Mouse (Mus musculus) testis, adult 2 months (tissue): ENCODE measurements around the gene B4galt1. TPM values are rescaled to one million over a fixed set of nuclear protein-coding genes. Genes with fewer than 3 reads are reported as not detected.

Experiments
- H3K27ac ChIP-seq: fragments of 200-500 bp; 2 replicates; pipeline ENCODE4 v1.5.1; 2012; ENCODE audit warnings: low read depth, low read length; ENCODE audit not compliant: control insufficient read depth, insufficient read depth
- H3K27me3 ChIP-seq: fragments of 200-500 bp; 2 replicates; pipeline ENCODE4 v1.6.1; 2012; ENCODE audit warnings: mild to moderate bottlenecking, low read length, moderate library complexity; ENCODE audit not compliant: control insufficient read depth, insufficient read depth
- H3K36me3 ChIP-seq: fragments of 200-500 bp; 2 replicates; pipeline ENCODE4 v1.6.1; 2012; ENCODE audit warnings: mild to moderate bottlenecking, low read length; ENCODE audit not compliant: control insufficient read depth, insufficient read depth
- H3K4me1 ChIP-seq: fragments of 200-500 bp; 2 replicates; pipeline ENCODE4 v1.6.1; 2012; ENCODE audit warnings: low read length; ENCODE audit not compliant: control insufficient read depth, insufficient read depth
- H3K4me3 ChIP-seq: fragments of 200-500 bp; 2 replicates; pipeline ENCODE4 v1.5.1; 2012; ENCODE audit warnings: low read depth, mild to moderate bottlenecking, low read length, moderate library complexity, mixed read lengths; ENCODE audit not compliant: control insufficient read depth
- CTCF ChIP-seq: fragments of 200-500 bp; IDR thresholded peaks from 2 replicates; pipeline ENCODE4 v1.5.1; 2012; ENCODE audit warnings: low read depth, mild to moderate bottlenecking, inconsistent platforms, low read length, moderate library complexity; ENCODE audit not compliant: control insufficient read depth, insufficient read depth, insufficient replicate concordance
- POLR2A ChIP-seq: fragments of 200-500 bp; IDR thresholded peaks from 2 replicates; pipeline ENCODE4 v1.6.1; 2012; ENCODE audit warnings: low read depth, mild to moderate bottlenecking, inconsistent platforms, low read length, moderate library complexity; ENCODE audit not compliant: control insufficient read depth
- polyA plus RNA-seq: library from polyadenylated mRNA; depleted of rRNA; stranded (reverse); fragments of >200 nt; gene quantifications from 2 replicates; pipeline ENCODE4 v1.2.3, GENCODE M21; 2012; rRNA removed

Gene B4galt1
- 9.7 and 10.3 TPM in 2 replicates for polyA plus RNA-seq

- H3K4me3 ChIP-seq: peak within 1 kb of the TSS; percentile 83
- peak within 1 kb of the TSS; percentile 63 for H3K27ac ChIP-seq
- peak; percentile 70; the same call in 1 of the 2 replicates for TF ChIP-seq POLR2A
- TF ChIP-seq CTCF: no peak
- peaks cover 14% of the 10 kb centered on the region for H3K4me1 ChIP-seq
- H3K27me3 ChIP-seq: no peaks in the 10 kb centered on the region
- no peaks in the 10 kb centered on the region for H3K36me3 ChIP-seq
Measured at GRCm38 (mm10) chr4:40853565-40854386, at the start of gene B4galt1. B4galt1 (minus strand) TSS chr4:40854005.

- H3K4me1 ChIP-seq: no peaks in the 10 kb centered on the region
- no peak for TF ChIP-seq CTCF
- no peak for TF ChIP-seq POLR2A
- H3K36me3 ChIP-seq: no peaks in the 10 kb centered on the region
- H3K4me3 ChIP-seq: no peak overlapping the region
- no peak overlapping the region for H3K27ac ChIP-seq
- no peaks in the 10 kb centered on the region for H3K27me3 ChIP-seq
Measured at GRCm38 (mm10) chr4:40900612-40901011, 46.8 kb upstream of the B4galt1 start.

- Histone ChIP-seq H3K27me3 (no peaks in the 10 kb centered on the region), H3K4me1 (no peaks in the 10 kb centered on the region), H3K27ac (no peak overlapping the region), H3K4me3 (no peak overlapping the region), H3K36me3 (no peaks in the 10 kb centered on the region)
- no peak for TF ChIP-seq POLR2A
- TF ChIP-seq CTCF: no peak
Measured at GRCm38 (mm10) chr4:40900071-40900470, 46.3 kb upstream of the B4galt1 start.

GRCm38 (mm10) chr4:40899264-40899663 is 45.5 kb upstream of the B4galt1 start:
- no peak overlapping the region for H3K4me3 ChIP-seq
- H3K27me3 ChIP-seq: no peaks in the 10 kb centered on the region
- no peak for TF ChIP-seq CTCF
- no peak for TF ChIP-seq POLR2A
- no peaks in the 10 kb centered on the region for H3K4me1 ChIP-seq
- H3K27ac ChIP-seq: no peak overlapping the region
- H3K36me3 ChIP-seq: no peaks in the 10 kb centered on the region

GRCm38 (mm10) chr4:40898476-40899044 is 44.8 kb upstream of the B4galt1 start:
- Histone ChIP-seq H3K27ac (no peak overlapping the region), H3K36me3 (no peaks in the 10 kb centered on the region), H3K4me3 (no peak overlapping the region), H3K4me1 (no peaks in the 10 kb centered on the region), H3K27me3 (no peaks in the 10 kb centered on the region)
- TF ChIP-seq POLR2A (no peak), CTCF (no peak)

- no peaks in the 10 kb centered on the region for H3K27me3 ChIP-seq
Measured at GRCm38 (mm10) chr4:40895646-40896045, 41.8 kb upstream of the B4galt1 start.

GRCm38 (mm10) chr4:40895118-40895517 is 41.3 kb upstream of the B4galt1 start:
- Histone ChIP-seq H3K27ac (no peak overlapping the region), H3K4me1 (no peaks in the 10 kb centered on the region), H3K36me3 (no peaks in the 10 kb centered on the region), H3K4me3 (no peak overlapping the region), H3K27me3 (no peaks in the 10 kb centered on the region)
- TF ChIP-seq POLR2A (no peak), CTCF (no peak)

More at GRCm38 (mm10) chr4:40895646-40896045, 41.8 kb upstream of the B4galt1 start:
- TF ChIP-seq CTCF (no peak), POLR2A (no peak)
- no peak overlapping the region for H3K4me3 ChIP-seq
- no peaks in the 10 kb centered on the region for H3K36me3 ChIP-seq
- H3K27ac ChIP-seq: no peak overlapping the region
- no peaks in the 10 kb centered on the region for H3K4me1 ChIP-seq
